Mouse (Mus musculus): ENCODE measurements around the gene Sod2. TPM values are rescaled to one million over a fixed set of nuclear protein-coding genes. Genes with fewer than 3 reads are reported as not detected.
"Not testable (repeated sequence)": the region's sequence is repeated elsewhere in the genome, so short reads cannot be mapped to it uniquely, and the experiment has no call there.

The Sod2 gene
- polyA plus RNA-seq, 1 experiment, result 98.5 TPM

GRCm38 (mm10) chr17:13043846-13044673 lies 37.4 kb downstream of the Sod2 start:
- peak overlapping the region; percentile 74; the same call in 1 of the 2 replicates for H3K27ac ChIP-seq (ENCODE audit: insufficient read depth, low read length)
- not testable (repeated sequence) for H3K27me3 ChIP-seq (ENCODE audit: control insufficient read depth, insufficient read depth, low read length, poor library complexity, severe bottlenecking); H3K9me3 ChIP-seq (replicated peaks; ENCODE audit: control insufficient read depth, insufficient read depth, low read length, poor library complexity, severe bottlenecking); H3K4me3 ChIP-seq (ENCODE audit: low read depth, low read length); H3K4me1 ChIP-seq (ENCODE audit: control insufficient read depth, insufficient read depth, low read length); H3K9ac ChIP-seq (ENCODE audit: low read depth, poor library complexity, severe bottlenecking); H3K36me3 ChIP-seq (ENCODE audit: control insufficient read depth, insufficient read depth, low read length, poor library complexity, severe bottlenecking)
- TF ChIP-seq CTCF (IDR thresholded peaks at IDR 0.05; ENCODE audit: low read depth, low read length), result peak; percentile 5

GRCm38 (mm10) chr17:13052124-13052813 lies 45.6 kb downstream of the Sod2 start, which contains the start of gene Gpr31b:
TSS of gene Gpr31b (minus strand) at chr17:13052296.
- H3K9me3 ChIP-seq (replicated peaks; ENCODE audit: control insufficient read depth, insufficient read depth, low read length, poor library complexity, severe bottlenecking); H3K27ac ChIP-seq (ENCODE audit: insufficient read depth, low read length); H3K4me3 ChIP-seq (ENCODE audit: low read depth, low read length); H3K9ac ChIP-seq (ENCODE audit: low read depth, poor library complexity, severe bottlenecking); H3K4me1 ChIP-seq (ENCODE audit: control insufficient read depth, insufficient read depth, low read length); H3K27me3 ChIP-seq (ENCODE audit: control insufficient read depth, insufficient read depth, low read length, poor library complexity, severe bottlenecking); H3K36me3 ChIP-seq (ENCODE audit: control insufficient read depth, insufficient read depth, low read length, poor library complexity, severe bottlenecking): not testable (repeated sequence)

- not testable (repeated sequence) for H3K9ac ChIP-seq (ENCODE audit: low read depth, poor library complexity, severe bottlenecking); H3K4me1 ChIP-seq (ENCODE audit: control insufficient read depth, insufficient read depth, low read length); H3K4me3 ChIP-seq (ENCODE audit: low read depth, low read length); H3K36me3 ChIP-seq (ENCODE audit: control insufficient read depth, insufficient read depth, low read length, poor library complexity, severe bottlenecking); H3K27me3 ChIP-seq (ENCODE audit: control insufficient read depth, insufficient read depth, low read length, poor library complexity, severe bottlenecking); H3K27ac ChIP-seq (ENCODE audit: insufficient read depth, low read length); H3K9me3 ChIP-seq (replicated peaks; ENCODE audit: control insufficient read depth, insufficient read depth, low read length, poor library complexity, severe bottlenecking)
Measured at GRCm38 (mm10) chr17:13060804-13061203, 54.2 kb downstream of the Sod2 start, which contains the start of gene Tcp10b. TSS of gene Tcp10b (plus strand) at chr17:13061104.

GRCm38 (mm10) chr17:13062882-13063281 lies 56.2 kb downstream of the Sod2 start:
- H3K27me3 ChIP-seq (ENCODE audit: control insufficient read depth, insufficient read depth, low read length, poor library complexity, severe bottlenecking); H3K4me1 ChIP-seq (ENCODE audit: control insufficient read depth, insufficient read depth, low read length); H3K4me3 ChIP-seq (ENCODE audit: low read depth, low read length); H3K9ac ChIP-seq (ENCODE audit: low read depth, poor library complexity, severe bottlenecking); H3K27ac ChIP-seq (ENCODE audit: insufficient read depth, low read length); H3K36me3 ChIP-seq (ENCODE audit: control insufficient read depth, insufficient read depth, low read length, poor library complexity, severe bottlenecking); H3K9me3 ChIP-seq (replicated peaks; ENCODE audit: control insufficient read depth, insufficient read depth, low read length, poor library complexity, severe bottlenecking): not testable (repeated sequence)

- not testable (repeated sequence) for H3K9me3 ChIP-seq (replicated peaks; ENCODE audit: control insufficient read depth, insufficient read depth, low read length, poor library complexity, severe bottlenecking); H3K27ac ChIP-seq (ENCODE audit: insufficient read depth, low read length); H3K9ac ChIP-seq (ENCODE audit: low read depth, poor library complexity, severe bottlenecking); H3K36me3 ChIP-seq (ENCODE audit: control insufficient read depth, insufficient read depth, low read length, poor library complexity, severe bottlenecking); H3K4me1 ChIP-seq (ENCODE audit: control insufficient read depth, insufficient read depth, low read length); H3K27me3 ChIP-seq (ENCODE audit: control insufficient read depth, insufficient read depth, low read length, poor library complexity, severe bottlenecking); H3K4me3 ChIP-seq (ENCODE audit: low read depth, low read length)
Measured at GRCm38 (mm10) chr17:13067864-13068385, 61.3 kb downstream of the Sod2 start.

- not testable (repeated sequence) for H3K36me3 ChIP-seq (ENCODE audit: control insufficient read depth, insufficient read depth, low read length, poor library complexity, severe bottlenecking); H3K4me1 ChIP-seq (ENCODE audit: control insufficient read depth, insufficient read depth, low read length); H3K27me3 ChIP-seq (ENCODE audit: control insufficient read depth, insufficient read depth, low read length, poor library complexity, severe bottlenecking); H3K9ac ChIP-seq (ENCODE audit: low read depth, poor library complexity, severe bottlenecking); H3K27ac ChIP-seq (ENCODE audit: insufficient read depth, low read length); H3K9me3 ChIP-seq (replicated peaks; ENCODE audit: control insufficient read depth, insufficient read depth, low read length, poor library complexity, severe bottlenecking); H3K4me3 ChIP-seq (ENCODE audit: low read depth, low read length)
Measured at GRCm38 (mm10) chr17:13069227-13069626, 62.6 kb downstream of the Sod2 start.

Other genes with a start within 250 kb of the Sod2 start
- gene Igf2r, start 237.2 kb upstream of the Sod2 start, polyA plus RNA-seq (2011; ENCODE audit: insufficient read depth, insufficient read length, low read depth, missing spikeins), result 61.4 and 64.3 TPM in 2 replicates
- 0.25 and 0.44 TPM in 2 replicates for gene Mas1, start 138.7 kb upstream of the Sod2 start, polyA plus RNA-seq (2011; ENCODE audit: insufficient read depth, insufficient read length, low read depth, missing spikeins)
- gene Mrgprh, start 130.8 kb upstream of the Sod2 start, polyA plus RNA-seq (2011; ENCODE audit: insufficient read depth, insufficient read length, low read depth, missing spikeins), result not detected in 2 replicates
- gene Pnldc1, start 96.6 kb upstream of the Sod2 start, polyA plus RNA-seq (2011; ENCODE audit: insufficient read depth, insufficient read length, low read depth, missing spikeins), result 31.8 and 33.5 TPM in 2 replicates
- gene Tcp1, start 91.1 kb upstream of the Sod2 start, polyA plus RNA-seq (2011; ENCODE audit: insufficient read depth, insufficient read length, low read depth, missing spikeins), result 618 and 673 TPM in 2 replicates
- gene Mrpl18, start 90.5 kb upstream of the Sod2 start, polyA plus RNA-seq (2011; ENCODE audit: insufficient read depth, insufficient read length, low read depth, missing spikeins), result 63.7 and 71.6 TPM in 2 replicates
- gene Acat3, start 66.2 kb upstream of the Sod2 start, polyA plus RNA-seq (2011; ENCODE audit: insufficient read depth, insufficient read length, low read depth, missing spikeins), result 0.90 TPM in 1 of 2 replicates, not detected in the other
- gene Acat2, start 46.1 kb upstream of the Sod2 start, polyA plus RNA-seq (2011; ENCODE audit: insufficient read depth, insufficient read length, low read depth, missing spikeins), result 104 and 106 TPM in 2 replicates
- 122 and 132 TPM in 2 replicates for gene Wtap, start 12.7 kb upstream of the Sod2 start, polyA plus RNA-seq (2011; ENCODE audit: insufficient read depth, insufficient read length, low read depth, missing spikeins)
- not detected in 2 replicates for gene Gpr31b, start 45.5 kb downstream of the Sod2 start, polyA plus RNA-seq (2011; ENCODE audit: insufficient read depth, insufficient read length, low read depth, missing spikeins)
- not detected in 2 replicates for gene Tcp10b, start 54.3 kb downstream of the Sod2 start, polyA plus RNA-seq (2011; ENCODE audit: insufficient read depth, insufficient read length, low read depth, missing spikeins)
- gene Unc93a, start 125.0 kb downstream of the Sod2 start, polyA plus RNA-seq (2011; ENCODE audit: insufficient read depth, insufficient read length, low read depth, missing spikeins), result not detected in 2 replicates
- not detected in 2 replicates for gene Smok2a, start 214.3 kb downstream of the Sod2 start, polyA plus RNA-seq (2011; ENCODE audit: insufficient read depth, insufficient read length, low read depth, missing spikeins)
- not detected in 2 replicates for gene Smok2b, start 223.4 kb downstream of the Sod2 start, polyA plus RNA-seq (2011; ENCODE audit: insufficient read depth, insufficient read length, low read depth, missing spikeins)